Mouse (Mus musculus): ENCODE data around the gene Gpr87. TPM values are rescaled to one million over a fixed set of nuclear protein-coding genes. Genes with fewer than 3 reads are reported as not detected.
"Not testable (repeated sequence)": the region's sequence is repeated elsewhere in the genome, so short reads cannot be mapped to it uniquely, and the experiment has no call there.

Gpr87 gene
- total RNA-seq, 2 experiments from 2014 or later = not detected

DNA sequence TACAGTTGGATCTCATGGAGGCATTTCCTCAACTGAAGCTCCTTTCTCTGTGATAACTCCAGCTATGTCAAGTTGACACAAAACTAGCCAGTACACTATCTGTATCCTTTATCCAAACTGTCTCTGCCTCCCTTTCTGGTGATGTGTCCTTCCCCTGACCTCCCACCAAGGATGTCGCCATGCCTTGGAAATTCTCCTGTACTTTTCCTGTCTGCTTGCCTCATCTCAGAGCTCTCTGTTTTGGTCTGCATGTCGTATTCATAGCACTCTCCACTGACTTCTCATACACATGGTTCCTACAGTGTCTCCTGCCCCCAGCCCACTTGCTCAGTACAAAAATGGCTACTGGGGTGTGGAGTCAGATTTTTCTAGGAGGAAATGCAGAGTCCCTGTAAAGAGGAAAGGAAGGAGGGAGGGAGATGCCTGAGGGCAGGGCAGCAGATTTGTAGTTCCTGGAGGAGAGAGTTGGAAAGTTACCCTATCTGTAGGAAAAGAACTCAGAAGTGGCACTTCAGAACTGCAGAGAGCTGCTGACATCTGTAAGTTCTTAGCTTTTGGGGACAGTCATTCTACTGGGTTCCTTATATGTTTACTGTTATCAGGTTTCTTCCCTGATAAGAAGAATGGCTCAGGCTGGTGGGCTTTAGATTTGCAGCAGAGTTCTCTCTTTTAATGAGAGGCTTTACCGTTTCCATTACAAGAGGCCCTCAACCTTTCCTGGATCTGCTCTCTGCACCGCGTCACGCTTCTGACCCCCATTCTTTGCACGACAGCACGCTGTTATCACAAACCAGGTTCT lies 53.2 kb downstream of the Gpr87 start:
- no peak for DNase-seq
- intact Hi-C loops (cut with DNase I) = no loop called here

DNA sequence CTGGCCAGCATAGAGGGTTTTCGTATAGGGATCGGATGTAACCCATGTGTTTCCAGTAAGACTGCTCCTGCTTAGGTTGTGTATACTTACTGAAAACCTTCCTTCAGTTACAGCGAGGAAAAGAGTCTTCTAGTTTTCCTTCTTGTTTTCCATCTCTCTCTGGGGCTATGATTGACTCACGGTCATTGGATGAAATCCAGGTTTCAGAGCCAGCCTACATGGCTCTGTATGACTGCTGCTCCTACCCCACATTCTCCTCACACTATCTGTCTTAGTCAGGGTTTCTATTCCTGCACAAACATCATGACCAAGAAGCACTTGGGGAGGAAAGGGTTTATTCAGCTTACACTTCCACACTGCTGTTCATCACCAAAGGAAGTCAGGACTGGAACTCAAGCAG lies 54.0 kb downstream of the Gpr87 start:
- DNase-seq; intact Hi-C loops (cut with DNase I): not testable (repeated sequence)

DNA sequence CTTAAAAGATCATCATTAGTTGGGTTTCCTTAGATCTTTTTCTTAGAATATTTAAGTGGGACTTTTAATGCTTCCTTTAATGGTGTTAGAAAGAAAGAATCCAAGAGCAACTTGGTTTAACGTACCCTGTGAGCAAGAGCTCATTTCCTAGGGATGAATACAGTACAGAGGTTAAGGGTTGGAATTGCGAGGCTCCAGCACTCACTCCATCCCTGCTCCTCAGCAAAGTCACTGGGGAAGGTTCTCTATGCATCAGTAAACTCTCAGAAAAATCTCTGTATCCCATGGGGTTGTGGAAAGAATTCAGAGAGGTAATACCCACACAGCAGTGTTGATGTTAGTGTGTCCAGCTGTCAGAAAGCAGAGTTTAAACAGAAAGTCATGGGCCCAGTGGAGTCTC lies 54.8 kb downstream of the Gpr87 start:
- intact Hi-C loops (cut with DNase I) = no loop called here

DNA sequence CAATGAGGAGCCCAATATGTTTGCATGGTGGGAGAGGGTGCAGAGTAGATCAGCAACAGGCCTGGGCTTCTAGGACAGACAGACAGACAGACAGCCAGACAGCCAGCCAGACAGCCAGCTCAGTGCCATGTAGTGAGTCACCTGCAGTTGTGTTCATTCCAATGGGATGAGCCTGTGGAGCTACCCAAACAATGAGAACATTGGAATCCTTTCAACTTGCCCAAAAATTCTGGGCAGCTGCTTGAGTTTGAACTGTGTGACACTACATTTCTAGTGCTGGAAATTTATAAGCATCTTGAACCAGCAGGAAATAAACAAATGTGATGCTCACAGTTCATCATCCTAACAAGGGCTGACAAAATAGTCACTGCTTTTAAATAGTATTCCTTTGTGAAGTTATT lies 55.3 kb downstream of the Gpr87 start:
- intact Hi-C loops (cut with DNase I) = no loop called here
- DNase-seq = no peak

More for the DNA sequence above, 54.8 kb downstream of the Gpr87 start:
- no peak for DNase-seq

DNA sequence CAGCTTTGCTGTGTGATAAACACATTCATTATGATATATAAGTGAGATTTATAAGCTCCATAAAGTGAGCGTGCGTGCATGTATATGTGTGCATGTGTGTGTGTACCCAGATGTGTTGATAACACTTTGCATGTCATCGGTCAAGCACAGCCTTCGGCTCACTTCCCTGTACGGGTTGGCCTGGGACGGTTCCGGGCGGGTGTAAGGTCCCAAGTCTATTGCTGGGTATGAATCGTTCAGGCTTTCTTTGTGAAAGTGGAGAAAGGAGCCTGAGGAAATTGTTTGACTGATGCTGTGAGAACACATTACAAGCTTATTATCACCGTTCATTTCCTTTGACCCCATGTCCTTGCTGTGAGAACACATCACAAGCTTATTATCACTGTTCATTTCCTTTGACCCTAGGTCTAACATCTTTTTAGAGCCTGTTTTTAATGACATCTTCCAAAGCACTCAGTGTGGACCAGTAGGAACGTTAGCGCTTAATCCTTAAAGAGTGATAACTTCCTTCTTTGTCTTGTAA lies 55.9 kb downstream of the Gpr87 start:
- DNase-seq = no peak
- intact Hi-C loops (cut with DNase I) = no loop called here

DNA sequence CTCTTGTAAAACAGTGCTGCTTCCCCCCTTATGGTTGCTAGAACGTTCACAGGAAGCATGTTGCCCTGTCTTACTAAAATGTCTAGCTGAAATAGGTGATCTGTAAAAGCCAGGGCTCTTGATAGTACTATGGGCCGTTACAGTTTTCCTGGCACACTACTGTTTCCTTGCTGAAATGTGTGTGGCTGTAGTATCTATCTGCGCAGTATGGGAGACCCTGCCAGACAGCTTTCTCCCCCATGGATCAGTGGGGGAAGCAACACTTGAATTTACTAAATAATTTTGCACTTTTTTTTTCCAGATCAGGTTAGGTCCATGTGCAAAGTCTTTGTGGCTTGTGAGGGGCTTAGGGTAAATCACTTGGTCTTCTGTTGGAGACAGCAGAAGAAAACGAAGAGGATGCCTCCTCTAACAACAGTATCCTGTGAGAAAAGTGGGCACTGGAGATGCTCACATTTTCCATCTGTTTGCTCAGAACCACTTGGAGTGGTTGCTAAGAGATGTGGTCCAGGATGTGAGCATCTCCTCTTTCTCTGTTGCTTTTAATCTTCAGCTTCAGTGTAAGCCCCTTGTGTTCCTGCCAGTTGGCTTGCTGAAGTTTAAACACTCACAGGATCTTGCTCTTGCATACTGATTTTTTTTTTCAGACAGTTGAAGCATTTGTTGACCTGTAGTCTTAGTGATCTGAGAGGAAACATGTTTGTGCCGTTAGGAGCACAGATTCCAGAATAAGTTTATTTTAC lies 58.8 kb downstream of the Gpr87 start:
- no peak for DNase-seq
- intact Hi-C loops (cut with DNase I) = no loop called here

DNA sequence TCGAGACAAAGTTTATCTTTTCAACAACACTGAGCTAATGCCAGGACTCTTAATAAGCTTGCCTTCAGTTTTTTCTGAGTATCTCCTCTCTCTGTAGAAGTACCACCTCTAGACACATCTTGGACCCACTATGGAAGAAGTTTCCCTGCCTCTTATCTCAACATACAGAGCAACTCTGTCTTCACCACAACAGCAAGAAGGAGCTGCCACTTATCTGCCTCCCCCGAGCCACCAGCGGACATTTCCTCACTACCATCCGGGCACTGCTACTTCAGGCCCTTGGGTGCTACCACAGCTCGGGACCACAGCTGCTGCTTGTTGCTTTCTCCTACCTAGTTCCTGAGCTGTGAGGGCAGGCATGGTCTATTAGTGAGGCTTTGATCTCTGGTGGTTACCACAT lies 61.7 kb downstream of the Gpr87 start:
- DNase-seq = no peak
- intact Hi-C loops (cut with DNase I) = no loop called here

DNA sequence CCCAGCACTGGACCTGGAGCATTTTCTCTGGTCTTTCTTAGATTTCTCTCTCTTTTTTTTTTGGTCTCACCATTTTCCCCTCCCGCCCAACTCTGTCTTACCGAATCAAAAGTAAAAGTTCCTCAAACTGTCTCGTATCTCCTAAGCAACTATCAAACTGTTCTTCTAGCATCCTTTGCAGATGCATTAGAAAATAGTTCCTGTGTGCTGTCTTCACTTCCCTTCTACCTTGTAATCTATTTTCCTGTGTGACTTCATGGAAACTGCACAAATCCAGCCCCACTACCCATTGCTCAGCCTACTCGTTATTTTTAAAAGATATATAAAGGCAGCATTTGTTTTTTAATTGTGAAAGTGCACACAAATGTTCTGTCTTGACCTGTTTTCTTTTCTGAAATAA lies 62.9 kb downstream of the Gpr87 start:
- intact Hi-C loops (cut with DNase I) = no loop called here
- DNase-seq = no peak

DNA sequence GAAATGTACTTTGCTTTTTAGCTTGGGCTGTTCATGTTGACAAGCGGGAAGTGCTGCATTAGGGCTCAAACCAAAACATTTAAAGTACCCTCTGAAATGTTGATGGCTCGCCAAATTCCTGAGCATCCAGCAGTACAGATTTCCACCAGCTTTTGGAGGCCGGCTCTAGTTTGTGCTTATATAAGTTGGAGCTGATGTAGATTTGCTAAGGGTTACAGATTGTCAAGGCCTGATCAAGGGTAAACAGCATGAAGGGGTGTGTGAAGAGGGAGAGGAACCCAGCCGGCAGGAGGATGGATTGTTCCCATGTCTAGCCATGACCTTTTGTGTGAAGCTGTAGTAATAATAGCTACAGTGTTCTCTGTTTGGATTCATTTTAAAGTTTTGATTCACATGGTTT lies 63.8 kb downstream of the Gpr87 start:
- intact Hi-C loops (cut with DNase I) = no loop called here
- DNase-seq = no peak

DNA sequence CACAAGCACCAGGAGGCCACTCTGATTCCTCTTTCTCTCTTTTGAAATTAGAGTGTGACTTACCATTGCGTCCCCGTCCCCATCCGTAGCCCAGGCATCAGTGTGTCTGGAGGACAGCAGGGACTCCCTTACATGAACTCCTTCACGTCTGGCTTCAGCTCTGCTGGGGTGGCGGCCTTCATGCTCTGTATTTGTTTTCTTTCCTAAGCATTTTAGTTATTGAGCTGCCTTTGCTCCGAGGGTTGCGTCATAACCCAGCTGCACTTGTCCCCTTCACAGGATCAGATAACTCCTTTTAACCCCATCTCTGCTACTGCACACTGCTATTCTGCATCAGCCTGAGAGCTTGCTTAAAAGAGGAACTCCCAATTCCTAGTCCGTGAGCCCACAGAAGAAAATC lies 64.5 kb downstream of the Gpr87 start:
- intact Hi-C loops (cut with DNase I) = no loop called here
- DNase-seq = peak in 1 of 2 experiments; percentile 12

DNA sequence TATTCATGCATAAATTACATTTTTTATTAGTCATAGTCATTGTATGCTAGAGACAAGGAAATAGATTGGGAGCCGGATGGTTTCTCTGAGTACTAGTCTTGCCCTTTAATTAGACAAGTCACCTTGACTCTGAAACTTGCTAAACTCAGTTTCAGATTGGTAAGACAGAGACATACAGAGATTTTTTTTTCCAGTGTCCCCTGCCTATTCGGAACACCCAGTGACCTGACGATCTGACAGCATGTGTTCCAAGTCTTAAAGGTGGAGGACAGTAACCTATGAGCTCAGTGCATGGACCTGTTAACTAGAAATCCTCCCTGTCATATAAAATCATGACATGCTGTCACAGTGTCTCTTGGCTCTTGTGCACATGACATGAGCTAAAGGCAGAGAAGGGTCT lies 65.4 kb downstream of the Gpr87 start:
- intact Hi-C loops (cut with DNase I) = no loop called here
- DNase-seq = no peak

Other genes with a start within 250 kb of the Gpr87 start
- 1 to 10 TPM; 8.7 to 9.7 TPM for gene Med12l, start 189.3 kb downstream of the Gpr87 start, total RNA-seq (2021)
- under 1 TPM; 0.29 to 0.56 TPM for gene Gpr171, start 93.3 kb downstream of the Gpr87 start, total RNA-seq (2021)
- 1 to 10 TPM; 6.1 to 7.2 TPM for gene P2ry14, start 41.5 kb downstream of the Gpr87 start, total RNA-seq (2021)
- under 1 TPM; 0.37 to 0.74 TPM for gene P2ry13, start 15.8 kb upstream of the Gpr87 start, total RNA-seq (2021)
- 1 to 10 TPM; 1.4 to 2.2 TPM for gene P2ry12, start 67.8 kb upstream of the Gpr87 start, total RNA-seq (2021)
- 1 to 10 TPM; 6.5 to 8.1 TPM for gene Igsf10, start 149.3 kb upstream of the Gpr87 start, total RNA-seq (2021)

Measured in heart, postnatal 14 days (tissue).